Mouse (Mus musculus) midbrain, postnatal 0 days (tissue): Measurements from ENCODE around the gene Atg4c. TPM values are rescaled to one million over a fixed set of nuclear protein-coding genes. Genes with fewer than 3 reads are reported as not detected.

Source experiments
- ATAC-seq: fragments of 200-750 bp; cut with Nextera tagmentation; 2 replicates; pipeline ENCODE4 v1.8.0; 2017; ENCODE audit warnings: moderate number of reproducible peaks, mild to moderate bottlenecking, moderate TSS enrichment, moderate library complexity; ENCODE audit not compliant: low FRiP score
- DNase-seq: peaks from one replicate; pipeline ENCODE4 v3.0.0-alpha.2; 2015; ENCODE audit warnings: low spot score
- H3K27ac ChIP-seq: fragments of 300-500 bp; sonication (generic); 2 replicates; pipeline ENCODE4 v1.5.1; 2014; ENCODE audit warnings: low read depth, mild to moderate bottlenecking, low read length, mixed read lengths
- H3K27me3 ChIP-seq: fragments of 300-500 bp; sonication (generic); 2 replicates; pipeline ENCODE4 v1.6.1; 2014; ENCODE audit warnings: low read length, control low read depth, mixed read lengths; ENCODE audit not compliant: insufficient read depth
- H3K36me3 ChIP-seq: fragments of 300-500 bp; sonication (generic); 2 replicates; pipeline ENCODE4 v1.6.1; 2014; ENCODE audit warnings: low read length, control low read depth, mixed read lengths; ENCODE audit not compliant: insufficient read depth
- H3K4me1 ChIP-seq: fragments of 300-500 bp; sonication (generic); 2 replicates; pipeline ENCODE4 v1.6.1; 2014; ENCODE audit warnings: mild to moderate bottlenecking, control low read depth, antibody characterized with exemption, low read length, mixed read lengths; ENCODE audit not compliant: insufficient read depth
- H3K4me2 ChIP-seq: fragments of 300-500 bp; sonication (generic); 2 replicates; pipeline ENCODE4 v1.6.1; 2014; ENCODE audit warnings: low read depth, mild to moderate bottlenecking, low read length, mixed read lengths; ENCODE audit not compliant: poor library complexity, severe bottlenecking
- H3K4me3 ChIP-seq: fragments of 300-500 bp; sonication (generic); 2 replicates; pipeline ENCODE4 v1.5.1; 2014; ENCODE audit warnings: low read depth, mild to moderate bottlenecking, low read length, moderate library complexity
- H3K9ac ChIP-seq: fragments of 300-500 bp; sonication (generic); replicated peaks from 2 replicates; pipeline ENCODE4 v1.6.1; 2014; ENCODE audit warnings: mild to moderate bottlenecking, low read length, moderate library complexity, mixed read lengths; ENCODE audit not compliant: poor library complexity, severe bottlenecking
- H3K9me3 ChIP-seq: fragments of 300-500 bp; sonication (generic); 2 replicates; pipeline ENCODE4 v1.6.1; 2016; ENCODE audit warnings: low read length, control low read depth
- CTCF ChIP-seq: IDR thresholded peaks from 2 replicates; pipeline ENCODE4 v1.5.1; 2016; ENCODE audit warnings: antibody characterized with exemption, mild to moderate bottlenecking
- WGBS: fragments of 180-500 bp; shearing (Covaris S2); extraction: QIAGEN DNeasy Blood & Tissue Kit; methylation state at CpG from one replicate; pipeline ENCODE4 v1.1.7; 2014; 5-methylcytosine and 5-hydroxymethylcytosine counted together
- polyA plus RNA-seq: library from polyadenylated mRNA; unstranded; fragments of >200 nt; fragmentation: Nextera tagmentation; extraction: Ambion mirVana; gene quantifications from 2 replicates; pipeline ENCODE4 v1.2.1, GENCODE M21; 2015
- total RNA-seq: library from RNA; depleted of rRNA; stranded (reverse); fragments of >200 nt; gene quantifications from 2 replicates; pipeline ENCODE4 v1.2.3, GENCODE M21; 2014; rRNA removed

Atg4c gene
- 8.7 and 13.9 TPM in 2 replicates for total RNA-seq
- polyA plus RNA-seq: 15.8 and 16.0 TPM in 2 replicates

DNA sequence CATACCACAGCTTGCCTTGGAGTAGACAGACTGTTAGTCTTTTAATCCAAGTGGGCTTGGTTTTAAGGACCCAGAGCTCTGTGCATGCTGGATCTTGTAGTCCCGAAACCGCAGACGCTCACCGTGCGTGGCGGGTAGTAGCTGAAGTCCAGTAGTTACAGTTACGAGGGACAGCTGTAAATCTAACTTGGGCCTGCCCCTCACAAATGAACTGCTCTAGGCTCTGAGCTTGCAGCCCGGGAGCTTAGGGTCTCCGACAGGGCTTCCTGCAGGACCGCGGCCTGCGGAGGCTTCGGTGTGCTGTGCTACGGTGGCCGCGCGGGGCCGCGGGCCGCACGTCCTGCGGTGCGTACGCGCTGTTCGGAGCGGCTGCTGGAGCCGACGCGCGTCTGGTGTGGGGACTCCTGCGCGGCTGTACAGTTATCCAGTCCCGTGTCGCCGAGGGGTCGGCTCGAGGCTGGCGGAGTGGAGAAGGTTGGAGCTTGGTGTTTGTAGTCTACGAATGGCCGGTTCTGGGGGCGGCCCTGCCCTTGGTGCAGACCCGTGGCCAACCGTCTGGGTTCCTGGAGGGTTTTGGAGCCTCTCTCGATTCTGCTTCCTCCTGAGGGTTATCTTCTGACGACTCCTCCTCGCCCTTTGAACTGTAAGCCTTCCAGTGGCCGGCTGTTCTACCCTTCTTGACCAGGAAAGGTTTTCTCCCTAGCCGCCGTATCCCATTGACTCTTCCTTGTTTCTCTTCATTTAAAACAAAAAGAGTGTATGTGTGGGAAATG is at the start of gene Atg4c:
TSS of gene Atg4c (plus strand) at position 125 of the 773 bp plus-strand sequence.
- Histone ChIP-seq H3K36me3 (no peaks in the 10 kb centered on the region), H3K4me2 (peak within 1 kb of the TSS; percentile 55), H3K27me3 (no peaks in the 10 kb centered on the region), H3K4me1 (no peaks in the 10 kb centered on the region), H3K4me3 (peak within 1 kb of the TSS; percentile 69), H3K9me3 (no peaks in the 10 kb centered on the region), H3K9ac (peak within 1 kb of the TSS; percentile 89), H3K27ac (peak within 1 kb of the TSS; percentile 97)
- peak; percentile 2; the same call in 1 of the 2 replicates for TF ChIP-seq CTCF
- WGBS: under 1% methylated on average over 49 of the region's 50 CpGs
- ATAC-seq (peak; percentile 97), DNase-seq (peak; percentile 89)

- DNase-seq (no peak), ATAC-seq (no peak)
- H3K27ac ChIP-seq: no peak overlapping the region
- no peaks in the 10 kb centered on the region for H3K36me3 ChIP-seq
- no peaks in the 10 kb centered on the region for H3K4me1 ChIP-seq
- WGBS: 98% methylated on average over 4 of the region's 4 CpGs
- H3K4me3 ChIP-seq: no peak overlapping the region
- H3K27me3 ChIP-seq: no peaks in the 10 kb centered on the region
- TF ChIP-seq CTCF: no peak
- H3K9ac ChIP-seq: no peak overlapping the region
- no peaks in the 10 kb centered on the region for H3K9me3 ChIP-seq
- H3K4me2 ChIP-seq: no peak overlapping the region
Measured at GRCm38 (mm10) chr4:99151434-99151833, 42.3 kb upstream of the Atg4c start.

- WGBS: 60% methylated on average over 4 of the region's 4 CpGs
- no peak overlapping the region for H3K27ac ChIP-seq
- no peak for DNase-seq
- no peak for ATAC-seq
- H3K4me3 ChIP-seq: no peak overlapping the region
- H3K4me1 ChIP-seq: no peaks in the 10 kb centered on the region
- H3K9ac ChIP-seq: no peak overlapping the region
- no peaks in the 10 kb centered on the region for H3K9me3 ChIP-seq
- no peak for TF ChIP-seq CTCF
- H3K27me3 ChIP-seq: no peaks in the 10 kb centered on the region
- no peaks in the 10 kb centered on the region for H3K36me3 ChIP-seq
- no peak overlapping the region for H3K4me2 ChIP-seq
Measured at GRCm38 (mm10) chr4:99151885-99152558, 41.7 kb upstream of the Atg4c start.

DNA sequence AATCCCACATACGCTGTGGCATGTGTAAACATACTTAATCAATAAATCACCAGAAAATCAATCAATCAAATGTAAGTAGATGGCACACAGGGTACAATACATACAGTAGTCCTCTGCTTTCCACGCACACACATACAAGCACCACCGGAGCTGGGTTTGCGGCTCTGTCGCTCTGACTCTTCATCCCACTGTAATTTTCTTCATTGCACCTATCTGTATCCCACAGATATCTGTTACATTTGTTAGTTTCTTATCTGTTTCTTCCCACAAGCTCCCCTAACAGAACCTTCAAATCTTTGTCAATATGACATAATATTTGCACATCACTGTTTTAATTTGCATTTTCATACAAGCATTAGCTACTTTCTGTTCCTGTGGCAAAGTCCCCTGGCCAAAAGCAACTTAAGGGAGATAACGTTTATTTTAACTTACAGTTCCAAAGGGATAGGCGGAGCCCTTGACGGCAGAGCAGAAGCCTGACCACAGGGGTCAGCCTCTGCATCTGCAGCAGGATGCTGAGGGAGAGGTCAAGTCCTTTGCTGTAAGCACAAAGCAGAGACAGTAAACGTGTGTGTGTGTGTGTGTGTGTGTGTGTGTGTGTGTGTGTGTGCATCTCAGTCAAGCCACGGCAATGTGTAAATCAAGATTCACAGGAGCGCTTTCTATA is 37.0 kb upstream of the Atg4c start:
- Histone ChIP-seq H3K27me3 (no peaks in the 10 kb centered on the region), H3K9me3 (no peaks in the 10 kb centered on the region), H3K4me1 (no peaks in the 10 kb centered on the region), H3K27ac (no peak overlapping the region), H3K4me3 (no peak overlapping the region), H3K4me2 (no peak overlapping the region), H3K36me3 (no peaks in the 10 kb centered on the region), H3K9ac (no peak overlapping the region)
- no peak for TF ChIP-seq CTCF
- DNase-seq: no peak
- ATAC-seq: no peak
- WGBS: 65% methylated on average over 11 of the region's 11 CpGs

DNA sequence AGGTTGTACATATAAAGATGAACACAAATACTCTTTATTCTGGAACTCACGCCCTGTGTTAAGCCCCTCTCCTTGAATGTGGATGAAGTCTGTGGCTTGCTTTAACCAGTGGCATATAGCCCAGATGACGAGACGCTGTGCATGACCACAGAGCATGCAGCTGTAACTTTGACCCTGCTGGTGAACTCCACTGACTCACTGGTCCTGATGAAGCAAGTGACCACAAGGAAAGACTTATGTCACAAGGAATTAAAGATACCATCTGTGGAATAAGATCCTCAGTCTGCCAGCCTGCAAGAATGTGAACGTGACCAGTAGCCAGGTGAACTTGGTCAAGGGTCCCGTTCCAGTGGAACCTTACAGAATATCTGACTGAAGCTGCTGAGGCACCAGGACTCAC is 35.2 kb upstream of the Atg4c start:
- no peaks in the 10 kb centered on the region for H3K9me3 ChIP-seq

More for the DNA sequence above, 35.2 kb upstream of the Atg4c start:
- Histone ChIP-seq H3K36me3 (no peaks in the 10 kb centered on the region), H3K4me1 (no peaks in the 10 kb centered on the region), H3K27ac (no peak overlapping the region), H3K27me3 (no peaks in the 10 kb centered on the region), H3K9ac (no peak overlapping the region), H3K4me3 (no peak overlapping the region), H3K4me2 (no peak overlapping the region)
- WGBS: 92% methylated on average over 5 of the region's 5 CpGs
- no peak for TF ChIP-seq CTCF
- ATAC-seq (no peak), DNase-seq (no peak)
